9 mouse cellular contexts compared by ENCODE assay signal in the genomic region with DNA sequence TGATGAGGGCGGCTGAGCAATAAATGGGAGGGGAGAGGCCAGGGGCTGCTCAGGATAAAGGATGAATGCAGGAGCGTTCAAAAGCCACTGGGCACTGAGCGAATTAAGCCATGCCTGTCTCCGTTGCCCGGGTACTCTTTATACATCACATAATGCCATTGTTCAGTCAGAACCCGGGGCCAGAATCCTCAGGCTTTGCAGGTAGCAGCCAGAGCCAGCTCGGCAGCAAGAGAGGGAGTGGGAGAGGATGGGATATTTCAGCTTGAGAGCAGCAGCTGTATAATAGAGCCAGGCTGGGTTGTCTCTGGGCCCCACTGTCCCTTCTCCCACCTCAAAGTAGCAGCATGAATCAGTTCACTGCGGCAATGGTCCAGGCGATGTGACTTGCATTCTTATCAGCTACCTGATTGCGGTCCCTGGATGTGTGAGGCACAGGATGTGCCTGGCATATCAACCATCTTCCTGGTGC.
DNase-seq lines count a peak whose midpoint lies in the region.
"Had no signal": no experiment of that assay in that cellular context is flagged by ENCODE, and none has a peak within 500 bp of the region (broad histone marks: within the 10 kb centered on the region; RNA-seq: fewer than 3 reads in every experiment).

No protein-coding gene starts in this region.

- peak; percentile 65 to 67 for DNase-seq in cerebellum, postnatal 10 days
- DNase-seq in cerebellum, postnatal 36 days = no peak
- peak; percentile 55 to 72 for DNase-seq in frontal cortex, postnatal 36 days (ENCODE audit: low spot score in 2 of 2)
- peak; percentile 66 to 80 for DNase-seq in left cerebral cortex, postnatal 25 days (ENCODE audit: low spot score in 2 of 2)
- peak; percentile 77 to 84 for DNase-seq in right cerebral cortex, postnatal 10 days (ENCODE audit: low spot score in 2 of 2)
- DNase-seq in kidney, adult 8-10 months = no peak
- DNase-seq in adrenal gland, postnatal 14 days = no peak
- DNase-seq in urinary bladder, postnatal 14 days (ENCODE audit: low spot score) = no peak
- DNase-seq: cerebellum, adult 9-10 months had no signal

- intact Hi-C loops in left cerebral cortex, postnatal 25 days (cut with DNase I) = loop anchor here (2.0 to 10.0 kb wide), 2 partner anchors 39 to 113 kb away; no protein-coding TSS in a partner anchor

Comparison
In these comparisons a context has a peak if more than half of its experiments do, and no peak if none do; other contexts are left out.
1. DNase-seq: peak in cerebellum, postnatal 10 days (2 of 2), frontal cortex, postnatal 36 days (2 of 2), left cerebral cortex, postnatal 25 days (2 of 2) and right cerebral cortex, postnatal 10 days (2 of 2); none in cerebellum, postnatal 36 days (0 of 2), kidney, adult 8-10 months (0 of 2), adrenal gland, postnatal 14 days (single experiment) and urinary bladder, postnatal 14 days (single experiment).